Mouse (Mus musculus) kidney, embryonic 14.5 days (tissue): Measurements from ENCODE around the gene Exoc8. TPM values are rescaled to one million over a fixed set of nuclear protein-coding genes. Genes with fewer than 3 reads are reported as not detected.

Source experiments
- ATAC-seq: fragments of 200-750 bp; cut with Nextera tagmentation; 2 replicates; pipeline ENCODE4 v1.8.0; 2017; ENCODE audit warnings: moderate number of reproducible peaks, mild to moderate bottlenecking, moderate TSS enrichment, moderate library complexity; ENCODE audit not compliant: low FRiP score, low TSS enrichment
- H3K27ac ChIP-seq: fragments of 300-500 bp; sonication (generic); 2 replicates; pipeline ENCODE4 v1.5.1; 2014; ENCODE audit warnings: low read depth, mild to moderate bottlenecking, low read length, moderate library complexity, mixed read lengths
- H3K27me3 ChIP-seq: fragments of 300-500 bp; sonication (generic); 2 replicates; pipeline ENCODE4 v1.6.1; 2014; ENCODE audit warnings: mild to moderate bottlenecking, low read length; ENCODE audit not compliant: control insufficient read depth, insufficient read depth
- H3K36me3 ChIP-seq: fragments of 300-500 bp; sonication (generic); 2 replicates; pipeline ENCODE4 v1.6.1; 2014; ENCODE audit warnings: low read length, mixed read lengths; ENCODE audit not compliant: control insufficient read depth, insufficient read depth
- H3K4me1 ChIP-seq: fragments of 300-500 bp; sonication (generic); 2 replicates; pipeline ENCODE4 v1.6.1; 2014; ENCODE audit warnings: low read length, mixed read lengths; ENCODE audit not compliant: control insufficient read depth, insufficient read depth
- H3K4me2 ChIP-seq: fragments of 300-500 bp; sonication (generic); replicated peaks from 2 replicates; pipeline ENCODE4 v1.6.1; 2014; ENCODE audit warnings: low read depth, mild to moderate bottlenecking, low read length
- H3K4me3 ChIP-seq: fragments of 300-500 bp; sonication (generic); 2 replicates; pipeline ENCODE4 v1.5.1; 2014; ENCODE audit warnings: mild to moderate bottlenecking, low read length
- H3K9ac ChIP-seq: fragments of 300-500 bp; sonication (generic); 2 replicates; pipeline ENCODE4 v1.6.1; 2014; ENCODE audit warnings: low read depth, mild to moderate bottlenecking, low read length, moderate library complexity
- H3K9me3 ChIP-seq: fragments of 300-500 bp; sonication (generic); 2 replicates; pipeline ENCODE4 v1.6.1; 2016; ENCODE audit warnings: low read length; ENCODE audit not compliant: control insufficient read depth
- WGBS: fragments of 180-500 bp; shearing (Covaris S2); extraction: QIAGEN DNeasy Blood & Tissue Kit; methylation state at CpG from one replicate; pipeline ENCODE4 v1.1.7; 2014; 5-methylcytosine and 5-hydroxymethylcytosine counted together
- polyA plus RNA-seq: library from polyadenylated mRNA; unstranded; fragments of >200 nt; fragmentation: Nextera tagmentation; extraction: Ambion mirVana; gene quantifications from 2 replicates; pipeline ENCODE4 v1.2.1, GENCODE M21; 2014

The Exoc8 gene
- polyA plus RNA-seq, 1 experiment from 2014 or later, result 8.1 TPM

- H3K9ac ChIP-seq, result no peak overlapping the region
- H3K4me1 ChIP-seq, result no peaks in the 10 kb centered on the region
- no peaks in the 10 kb centered on the region for H3K9me3 ChIP-seq
- no peak overlapping the region for H3K4me2 ChIP-seq
- no peak overlapping the region for H3K27ac ChIP-seq
- ATAC-seq, result no peak
- no peaks in the 10 kb centered on the region; the same call in 1 of the 2 replicates for H3K36me3 ChIP-seq
- 79% methylated on average over 11 of the region's 11 CpGs for WGBS
- no peaks in the 10 kb centered on the region for H3K27me3 ChIP-seq
- H3K4me3 ChIP-seq, result no peak overlapping the region
Observed at GRCm38 (mm10) chr8:124929006-124929405, 31.5 kb upstream of the Exoc8 start.

- no peaks in the 10 kb centered on the region for H3K4me1 ChIP-seq
- ATAC-seq, result no peak
- no peaks in the 10 kb centered on the region for H3K9me3 ChIP-seq
- no peak overlapping the region for H3K4me3 ChIP-seq
- no peak overlapping the region for H3K27ac ChIP-seq
- WGBS, result 74% methylated on average over 10 of the region's 10 CpGs
- no peaks in the 10 kb centered on the region; the same call in 1 of the 2 replicates for H3K36me3 ChIP-seq
- no peak overlapping the region for H3K9ac ChIP-seq
- H3K27me3 ChIP-seq, result no peaks in the 10 kb centered on the region
- H3K4me2 ChIP-seq, result no peak overlapping the region
Observed at GRCm38 (mm10) chr8:124926351-124926771, 28.9 kb upstream of the Exoc8 start.

GRCm38 (mm10) chr8:124925544-124926266 lies 28.2 kb upstream of the Exoc8 start:
- no peaks in the 10 kb centered on the region for H3K4me1 ChIP-seq
- H3K4me3 ChIP-seq, result no peak overlapping the region
- H3K9me3 ChIP-seq, result no peaks in the 10 kb centered on the region
- H3K36me3 ChIP-seq, result no peaks in the 10 kb centered on the region; the same call in 1 of the 2 replicates
- no peak for ATAC-seq
- H3K27ac ChIP-seq, result no peak overlapping the region
- no peaks in the 10 kb centered on the region for H3K27me3 ChIP-seq
- no peak overlapping the region for H3K9ac ChIP-seq
- no peak overlapping the region for H3K4me2 ChIP-seq
- WGBS, result 54% methylated on average over 14 of the region's 14 CpGs

GRCm38 (mm10) chr8:124923971-124924652 lies 26.6 kb upstream of the Exoc8 start:
- Histone ChIP-seq H3K9me3 (no peaks in the 10 kb centered on the region), H3K27ac (no peak overlapping the region), H3K4me1 (no peaks in the 10 kb centered on the region), H3K27me3 (no peaks in the 10 kb centered on the region), H3K4me2 (no peak overlapping the region), H3K4me3 (no peak overlapping the region), H3K36me3 (no peaks in the 10 kb centered on the region; the same call in 1 of the 2 replicates), H3K9ac (no peak overlapping the region)
- 77% methylated on average over 15 of the region's 15 CpGs for WGBS
- ATAC-seq, result no peak

GRCm38 (mm10) chr8:124922490-124923089 lies 25.1 kb upstream of the Exoc8 start:
- Histone ChIP-seq H3K27me3 (no peaks in the 10 kb centered on the region), H3K9me3 (no peaks in the 10 kb centered on the region), H3K27ac (no peak overlapping the region), H3K4me2 (no peak overlapping the region), H3K4me1 (no peaks in the 10 kb centered on the region), H3K9ac (no peak overlapping the region), H3K36me3 (no peaks in the 10 kb centered on the region; the same call in 1 of the 2 replicates), H3K4me3 (no peak overlapping the region)
- ATAC-seq, result no peak
- WGBS, result 83% methylated on average over 11 of the region's 11 CpGs

- no peaks in the 10 kb centered on the region for H3K9me3 ChIP-seq
- no peaks in the 10 kb centered on the region for H3K36me3 ChIP-seq
- H3K27ac ChIP-seq, result no peak overlapping the region
- H3K4me2 ChIP-seq, result no peak overlapping the region
- H3K4me1 ChIP-seq, result no peaks in the 10 kb centered on the region
- H3K27me3 ChIP-seq, result no peaks in the 10 kb centered on the region
- 87% methylated on average over 18 of the region's 18 CpGs for WGBS
- no peak overlapping the region for H3K4me3 ChIP-seq
- no peak overlapping the region for H3K9ac ChIP-seq
- no peak for ATAC-seq
Observed at GRCm38 (mm10) chr8:124921369-124922279, 24.1 kb upstream of the Exoc8 start.

- peaks cover 29% of the 10 kb centered on the region for H3K36me3 ChIP-seq
- WGBS, result 80% methylated on average over 18 of the region's 18 CpGs
- no peak for ATAC-seq
- H3K9ac ChIP-seq, result no peak overlapping the region
- H3K4me2 ChIP-seq, result no peak overlapping the region
- H3K4me3 ChIP-seq, result no peak overlapping the region
- no peak overlapping the region for H3K27ac ChIP-seq
- H3K4me1 ChIP-seq, result 0 out of 2 replicates have a peak, but pooled peaks cover 5% of the 10 kb centered on the region
- H3K9me3 ChIP-seq, result no peaks in the 10 kb centered on the region
- H3K27me3 ChIP-seq, result no peaks in the 10 kb centered on the region
Observed at GRCm38 (mm10) chr8:124917741-124918484, 20.4 kb upstream of the Exoc8 start.

GRCm38 (mm10) chr8:124914061-124914460 lies 16.6 kb upstream of the Exoc8 start:
- Histone ChIP-seq H3K36me3 (peaks cover 55% of the 10 kb centered on the region), H3K4me3 (no peak overlapping the region), H3K9me3 (no peaks in the 10 kb centered on the region), H3K27ac (no peak overlapping the region), H3K27me3 (no peaks in the 10 kb centered on the region), H3K4me1 (0 out of 2 replicates have a peak, but pooled peaks cover 5% of the 10 kb centered on the region), H3K9ac (no peak overlapping the region), H3K4me2 (no peak overlapping the region)
- 95% methylated on average over 5 of the region's 5 CpGs for WGBS
- no peak for ATAC-seq
